Mouse (Mus musculus): ENCODE measurements at regions not wholly inside any gene's neighbourhood (a gene's known extent, or its start where the extent isn't known, plus 50 kb on each side); places are given as distances from the start of the nearest gene placed in this dataset.

DNA sequence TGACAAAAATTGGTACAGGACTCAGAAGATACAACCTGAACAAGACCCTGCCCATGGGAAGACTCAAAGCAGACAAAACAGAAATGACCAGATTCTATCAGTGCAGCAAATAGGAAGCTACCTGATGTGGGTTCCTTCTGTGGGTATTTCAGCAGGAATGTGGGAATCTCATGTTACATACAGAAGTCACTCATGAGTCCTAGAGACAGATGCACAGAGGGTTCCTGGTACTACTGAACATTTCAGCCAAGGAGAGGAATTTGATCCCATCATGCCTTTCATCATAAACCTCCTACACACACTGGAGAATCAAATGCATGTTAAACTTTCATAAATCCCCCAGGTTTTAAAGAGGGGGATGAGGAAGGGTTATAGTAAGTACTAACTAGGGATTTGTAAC is 390.8 kb downstream of the 4930474N05Rik start:
- no peaks in the 10 kb centered on the region for H3K9me3 ChIP-seq (ENCODE audit: low read length)
- H3K4me2 ChIP-seq (ENCODE audit: low read depth, low read length, poor library complexity, severe bottlenecking), result no peak overlapping the region
- no peak overlapping the region for H3K9ac ChIP-seq (replicated peaks; ENCODE audit: low read length, poor library complexity, severe bottlenecking)
- no peak overlapping the region for H3K4me3 ChIP-seq (ENCODE audit: low read depth, low read length)
- no peaks in the 10 kb centered on the region for H3K27me3 ChIP-seq (ENCODE audit: insufficient read depth, low read length)
- DNase-seq (ENCODE audit: low spot score) (no peak), ATAC-seq (ENCODE audit: low FRiP score) (no peak)
- no peaks in the 10 kb centered on the region for H3K4me1 ChIP-seq (ENCODE audit: insufficient read depth, low read length)
- no peak overlapping the region for H3K27ac ChIP-seq (ENCODE audit: low read depth, low read length)
- H3K36me3 ChIP-seq (ENCODE audit: insufficient read depth, low read length), result no peaks in the 10 kb centered on the region
- TF ChIP-seq CTCF (IDR thresholded peaks at IDR 0.05), result no peak

DNA sequence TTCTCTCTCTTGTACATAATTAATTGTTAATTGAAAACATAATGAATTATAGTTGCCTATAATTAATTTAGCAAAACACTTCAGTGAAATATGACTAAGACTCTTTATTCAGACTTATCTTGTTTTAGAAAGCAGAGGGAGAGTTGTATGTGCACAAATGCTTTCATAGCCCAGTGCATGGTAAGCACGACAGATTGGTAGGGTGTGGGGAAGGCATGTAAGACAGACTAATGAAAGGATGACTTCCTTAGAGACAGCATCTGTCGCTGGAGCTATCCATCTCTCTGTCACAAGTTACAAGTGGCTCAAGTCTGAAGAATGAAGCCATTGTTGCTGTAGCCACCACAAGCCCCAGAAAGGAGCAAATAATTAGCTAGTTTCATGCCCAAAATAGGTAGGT is 376.9 kb downstream of the 4930474N05Rik start:
- Histone ChIP-seq H3K4me2 (ENCODE audit: low read depth, low read length, poor library complexity, severe bottlenecking) (no peak overlapping the region), H3K27me3 (ENCODE audit: insufficient read depth, low read length) (no peaks in the 10 kb centered on the region), H3K4me3 (ENCODE audit: low read depth, low read length) (no peak overlapping the region), H3K27ac (ENCODE audit: low read depth, low read length) (no peak overlapping the region), H3K36me3 (ENCODE audit: insufficient read depth, low read length) (no peaks in the 10 kb centered on the region), H3K9ac (replicated peaks; ENCODE audit: low read length, poor library complexity, severe bottlenecking) (no peak overlapping the region), H3K4me1 (ENCODE audit: insufficient read depth, low read length) (no peaks in the 10 kb centered on the region), H3K9me3 (ENCODE audit: low read length) (0 out of 2 replicates have a peak, but pooled peaks cover 5% of the 10 kb centered on the region)
- WGBS, result 74% methylated on average over 2 of the region's 2 CpGs
- no peak for TF ChIP-seq CTCF (IDR thresholded peaks at IDR 0.05)
- DNase-seq (ENCODE audit: low spot score) (no peak), ATAC-seq (ENCODE audit: low FRiP score) (no peak)

GRCm38 (mm10) chr14:36470362-36470761 is 375.6 kb downstream of the 4930474N05Rik start:
- H3K36me3 ChIP-seq (ENCODE audit: insufficient read depth, low read length), result no peaks in the 10 kb centered on the region
- H3K4me1 ChIP-seq (ENCODE audit: insufficient read depth, low read length), result no peaks in the 10 kb centered on the region
- peak; percentile 32; the same call in 1 of the 2 replicates for TF ChIP-seq CTCF (IDR thresholded peaks at IDR 0.05)
- H3K27me3 ChIP-seq (ENCODE audit: insufficient read depth, low read length), result no peaks in the 10 kb centered on the region
- 0 out of 2 replicates have a peak, but pooled peaks cover 5% of the 10 kb centered on the region for H3K9me3 ChIP-seq (ENCODE audit: low read length)
- no peak overlapping the region for H3K27ac ChIP-seq (ENCODE audit: low read depth, low read length)
- no peak for DNase-seq (ENCODE audit: low spot score)
- 73% methylated on average over 1 of the region's 1 CpGs for WGBS
- H3K4me2 ChIP-seq (ENCODE audit: low read depth, low read length, poor library complexity, severe bottlenecking), result no peak overlapping the region
- H3K4me3 ChIP-seq (ENCODE audit: low read depth, low read length), result no peak overlapping the region
- no peak for ATAC-seq (ENCODE audit: low FRiP score)
- no peak overlapping the region for H3K9ac ChIP-seq (replicated peaks; ENCODE audit: low read length, poor library complexity, severe bottlenecking)

DNA sequence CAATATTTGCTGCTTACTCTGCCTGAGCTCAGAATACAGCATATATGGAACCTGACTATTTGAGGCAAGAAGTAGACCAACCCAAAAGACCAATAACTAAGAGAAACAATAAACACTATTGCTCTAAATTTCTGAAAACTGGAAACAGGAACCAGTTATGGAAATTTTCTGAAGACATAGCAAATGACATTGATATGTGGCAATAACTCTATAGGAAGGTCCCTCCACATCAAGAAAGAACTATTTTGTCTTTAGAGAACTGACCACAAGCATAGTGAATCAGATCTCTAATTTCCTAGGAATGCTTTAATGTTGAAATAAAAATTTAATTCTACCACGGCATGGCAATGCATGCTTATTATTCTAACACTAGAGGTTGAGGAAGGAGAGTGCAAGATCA is 358.3 kb downstream of the 4930474N05Rik start:
- no peak overlapping the region for H3K4me2 ChIP-seq (ENCODE audit: low read depth, low read length, poor library complexity, severe bottlenecking)
- no peaks in the 10 kb centered on the region for H3K4me1 ChIP-seq (ENCODE audit: insufficient read depth, low read length)
- H3K27me3 ChIP-seq (ENCODE audit: insufficient read depth, low read length), result no peaks in the 10 kb centered on the region
- H3K27ac ChIP-seq (ENCODE audit: low read depth, low read length), result no peak overlapping the region
- no peaks in the 10 kb centered on the region for H3K9me3 ChIP-seq (ENCODE audit: low read length)
- ATAC-seq (ENCODE audit: low FRiP score), result no peak
- 66% methylated on average over 1 of the region's 1 CpGs for WGBS
- H3K9ac ChIP-seq (replicated peaks; ENCODE audit: low read length, poor library complexity, severe bottlenecking), result no peak overlapping the region
- H3K4me3 ChIP-seq (ENCODE audit: low read depth, low read length), result no peak overlapping the region
- TF ChIP-seq CTCF (IDR thresholded peaks at IDR 0.05), result no peak
- no peaks in the 10 kb centered on the region for H3K36me3 ChIP-seq (ENCODE audit: insufficient read depth, low read length)
- no peak for DNase-seq (ENCODE audit: low spot score)

GRCm38 (mm10) chr14:36450126-36450525 is 355.4 kb downstream of the 4930474N05Rik start:
- no peak for TF ChIP-seq CTCF (IDR thresholded peaks at IDR 0.05)
- Histone ChIP-seq H3K36me3 (ENCODE audit: insufficient read depth, low read length) (no peaks in the 10 kb centered on the region), H3K9ac (replicated peaks; ENCODE audit: low read length, poor library complexity, severe bottlenecking) (no peak overlapping the region), H3K9me3 (ENCODE audit: low read length) (no peaks in the 10 kb centered on the region), H3K4me3 (ENCODE audit: low read depth, low read length) (no peak overlapping the region), H3K27me3 (ENCODE audit: insufficient read depth, low read length) (no peaks in the 10 kb centered on the region), H3K27ac (ENCODE audit: low read depth, low read length) (no peak overlapping the region), H3K4me2 (ENCODE audit: low read depth, low read length, poor library complexity, severe bottlenecking) (no peak overlapping the region), H3K4me1 (ENCODE audit: insufficient read depth, low read length) (no peaks in the 10 kb centered on the region)
- ATAC-seq (ENCODE audit: low FRiP score) (no peak), DNase-seq (ENCODE audit: low spot score) (no peak)

DNA sequence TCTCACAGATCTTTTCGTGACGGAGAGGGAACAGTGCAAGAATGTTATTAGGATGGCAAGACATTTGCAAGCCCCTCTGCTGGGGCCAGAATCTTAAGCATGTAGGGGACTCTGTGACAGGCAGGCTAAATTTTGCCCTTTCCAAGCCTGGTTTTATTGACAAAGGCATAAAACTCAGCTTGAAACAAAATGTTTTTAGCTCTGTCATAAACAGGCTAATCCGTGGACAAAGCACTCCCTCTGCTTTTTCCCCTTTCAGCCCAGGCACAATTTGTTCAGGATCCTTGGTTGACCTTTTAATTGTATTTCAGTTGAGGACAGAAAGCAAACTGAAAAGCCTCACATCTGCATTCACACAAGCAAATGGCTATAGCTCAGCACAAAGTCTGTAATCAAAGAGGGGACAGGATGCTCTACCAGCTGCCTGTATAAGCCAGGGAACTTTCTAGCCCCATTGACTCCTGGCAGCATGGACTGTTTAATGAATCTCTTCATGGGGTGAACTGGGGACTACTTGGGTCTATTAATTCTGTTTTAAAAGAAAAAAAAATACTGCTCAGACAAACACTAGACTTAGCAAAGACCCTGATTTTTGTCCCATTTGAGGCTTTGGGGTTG is 320.0 kb downstream of the 4930474N05Rik start:
- no peaks in the 10 kb centered on the region for H3K27me3 ChIP-seq (ENCODE audit: insufficient read depth, low read length)
- no peak overlapping the region for H3K4me3 ChIP-seq (ENCODE audit: low read depth, low read length)
- DNase-seq (ENCODE audit: low spot score) (peak; percentile 2), ATAC-seq (ENCODE audit: low FRiP score) (no peak)
- no peak overlapping the region for H3K4me2 ChIP-seq (ENCODE audit: low read depth, low read length, poor library complexity, severe bottlenecking)
- WGBS, result 20% methylated on average over 3 of the region's 3 CpGs
- TF ChIP-seq CTCF (IDR thresholded peaks at IDR 0.05), result no peak
- H3K9ac ChIP-seq (replicated peaks; ENCODE audit: low read length, poor library complexity, severe bottlenecking), result no peak overlapping the region
- no peak overlapping the region for H3K27ac ChIP-seq (ENCODE audit: low read depth, low read length)
- H3K9me3 ChIP-seq (ENCODE audit: low read length), result no peaks in the 10 kb centered on the region
- H3K4me1 ChIP-seq (ENCODE audit: insufficient read depth, low read length), result no peaks in the 10 kb centered on the region
- no peaks in the 10 kb centered on the region for H3K36me3 ChIP-seq (ENCODE audit: insufficient read depth, low read length)
